In the genomic region with DNA sequence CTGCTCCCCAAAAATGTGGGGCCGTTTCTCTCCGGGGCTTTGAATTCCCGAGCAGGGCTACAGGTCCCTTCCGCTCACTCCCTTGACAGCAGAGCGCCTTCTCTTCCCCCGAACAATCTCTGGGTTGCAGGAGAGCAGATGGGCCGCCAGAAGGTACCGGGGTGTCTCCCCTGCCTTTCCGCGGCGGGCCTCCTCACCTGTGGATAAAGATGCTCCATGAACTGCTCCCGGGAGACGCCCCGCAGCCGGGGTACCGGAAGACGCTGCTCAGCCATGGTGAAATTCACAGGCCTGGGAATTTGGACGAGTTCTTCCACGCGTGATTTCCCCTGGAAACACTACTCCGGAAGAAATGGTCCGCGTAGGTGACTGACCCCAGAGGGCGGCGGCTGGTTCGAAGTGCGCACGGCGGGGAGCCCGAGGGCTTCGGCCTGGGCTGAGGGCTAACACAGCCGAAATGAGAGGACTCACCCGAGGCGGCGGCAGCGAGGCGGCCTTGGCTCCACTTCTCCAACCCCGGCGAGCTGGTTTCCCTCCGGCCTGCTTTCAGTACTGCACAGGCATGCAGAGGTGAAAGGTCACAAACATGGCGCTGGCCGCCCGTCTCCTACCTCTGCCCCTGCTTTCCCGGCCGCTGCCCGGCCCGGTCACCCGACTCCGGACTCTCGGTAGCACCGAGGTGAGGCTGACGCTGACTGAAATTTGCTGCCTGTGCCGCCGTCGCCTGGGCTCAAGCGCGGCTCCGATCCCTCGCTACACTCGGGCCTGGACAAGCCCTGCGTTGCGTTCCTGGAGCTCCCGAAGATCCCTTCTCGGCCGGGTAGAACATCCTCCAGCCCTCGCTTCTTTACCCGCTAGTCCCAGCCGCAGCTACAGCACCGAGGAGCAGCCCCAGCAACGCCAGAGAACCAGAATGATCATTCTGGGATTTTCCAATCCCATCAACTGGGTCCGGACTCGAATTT, we compare ENCODE assay signal across 8 mouse cellular contexts. TPM values are rescaled to one million over a fixed set of nuclear protein-coding genes. Genes with fewer than 3 reads are reported as not detected.
A peak's percentile ranks its signal among the peaks of the same experiment; 100 is the strongest.
DNase-seq lines count a peak whose midpoint lies in the region; ATAC-seq and TF ChIP-seq lines count a peak whose summit lies in the region.

A gene (plus strand): TSS at position 142 of the 965 bp plus-strand sequence.
A gene (minus strand): TSS at position 915 of the 965 bp plus-strand sequence.

- peak within 1 kb of the TSS; percentile 87 for H3K4me2 ChIP-seq in hindbrain, embryonic 13.5 days

- TF ChIP-seq CTCF in Patski (IDR thresholded peaks at IDR 0.05): no peak

- ATAC-seq in Patski: peak; percentile 81
- peak; percentile 94 for ATAC-seq in hindbrain, embryonic 13.5 days (ENCODE audit: low FRiP score)

- H3K4me1 ChIP-seq in hindbrain, embryonic 13.5 days (replicated peaks): peaks cover 30% of the 10 kb centered on the region

- under 1% methylated on average over 72 of the region's 72 CpGs for WGBS in hindbrain, embryonic 13.5 days

- in situ Hi-C loops in Patski (cut with MboI; ENCODE audit: low pct_unique_long_range_greater_than_20kb): loop anchor here (25.0 kb wide), 1 partner anchor 1006 kb away; a partner anchor contains a TSS

- no peak for DNase-seq in Patski (ENCODE audit: low read depth, low spot score)
- DNase-seq in cerebellum, postnatal 10 days: peak; percentile 88 to 90
- peak; percentile 76 to 82 for DNase-seq in frontal cortex, postnatal 14 days (ENCODE audit: low spot score in 2 of 2)
- peak; percentile 84 to 85 for DNase-seq in layer of hippocampus, postnatal 36 days
- DNase-seq in lung, postnatal 25 days (ENCODE audit: low spot score): peak; percentile 75
- DNase-seq in retina, adult 2 months (ENCODE audit: low read depth, low spot score): peak; percentile 84
- DNase-seq in thymus, postnatal 25 days: peak; percentile 81

- H3K27ac ChIP-seq in hindbrain, embryonic 13.5 days: peak within 1 kb of the TSS; percentile 95

- H3K27me3 ChIP-seq in Patski: no peaks in the 10 kb centered on the region
- no peaks in the 10 kb centered on the region for H3K27me3 ChIP-seq in hindbrain, embryonic 13.5 days

- peak within 1 kb of the TSS; percentile 89 for H3K4me3 ChIP-seq in hindbrain, embryonic 13.5 days

- CTCF ChIA-PET in Patski (lab: Charles Lee): interaction anchor here (1.2 kb wide), 1 partner anchor 13 kb away, joined by 4 read pairs; no protein-coding TSS in a partner anchor

- no peaks in the 10 kb centered on the region for H3K9me3 ChIP-seq in hindbrain, embryonic 13.5 days

- peak within 1 kb of the TSS; percentile 87 for H3K9ac ChIP-seq in hindbrain, embryonic 13.5 days

- POLR2A ChIA-PET in Patski (lab: Charles Lee): no interaction called here

- no peaks in the 10 kb centered on the region for H3K36me3 ChIP-seq in hindbrain, embryonic 13.5 days

RNA-seq across cellular contexts. Expression of the first gene that starts in this region (rescaled TPM):
- polyA plus RNA-seq in Patski (2021): 12.3 TPM
- 16.9 and 18.0 TPM in 2 replicates for polyA plus RNA-seq in hindbrain, embryonic 13.5 days (2015; fragmentation: Nextera tagmentation; extraction: Ambion mirVana)
- 10 to 100 TPM; 11.1 to 11.4 TPM for total RNA-seq in layer of hippocampus, postnatal 36 days (2021)

RNA-seq across cellular contexts. Expression of the second gene that starts in this region (rescaled TPM):
- polyA plus RNA-seq in Patski (2021): 31.5 TPM
- polyA plus RNA-seq in hindbrain, embryonic 13.5 days (2015; fragmentation: Nextera tagmentation; extraction: Ambion mirVana): 21.2 and 24.8 TPM in 2 replicates
- 10 to 100 TPM; 22.4 to 22.7 TPM for total RNA-seq in layer of hippocampus, postnatal 36 days (2021)
